Mouse (Mus musculus): ENCODE results near the gene Col15a1. TPM values are rescaled to one million over a fixed set of nuclear protein-coding genes. Genes with fewer than 3 reads are reported as not detected.

The Col15a1 gene
- polyA plus RNA-seq, 1 experiment: 17.2 TPM

DNA sequence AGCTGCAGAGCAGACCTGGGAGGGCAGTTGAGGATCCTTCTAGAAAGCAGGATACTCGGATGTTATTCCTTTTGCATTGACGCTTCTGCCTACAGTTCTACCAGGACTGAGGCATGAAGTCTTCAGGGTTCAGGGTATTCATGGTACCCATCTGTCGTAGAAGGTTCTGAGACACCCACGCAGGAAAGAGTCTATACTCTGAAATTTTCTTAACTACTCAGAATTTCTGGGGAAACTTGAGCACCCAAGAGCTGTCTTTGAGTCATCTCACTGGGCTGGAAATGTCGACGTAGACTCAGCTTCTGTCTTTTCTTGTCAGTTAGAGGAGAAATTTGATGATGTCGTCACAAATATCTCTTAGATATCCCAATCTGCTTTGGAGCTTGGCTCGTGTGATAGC lies 65.8 kb downstream of the Col15a1 start:
- DNase-seq (ENCODE audit: low read depth): no peak
- TF ChIP-seq CTCF (IDR thresholded peaks at IDR 0.05; ENCODE audit: borderline replicate concordance, extremely low read depth, insufficient read depth, insufficient read length): no peak
- TF ChIP-seq POLR2A (IDR thresholded peaks at IDR 0.05; ENCODE audit: borderline replicate concordance, extremely low read depth, insufficient read depth, insufficient read length, poor library complexity, severe bottlenecking): no peak

DNA sequence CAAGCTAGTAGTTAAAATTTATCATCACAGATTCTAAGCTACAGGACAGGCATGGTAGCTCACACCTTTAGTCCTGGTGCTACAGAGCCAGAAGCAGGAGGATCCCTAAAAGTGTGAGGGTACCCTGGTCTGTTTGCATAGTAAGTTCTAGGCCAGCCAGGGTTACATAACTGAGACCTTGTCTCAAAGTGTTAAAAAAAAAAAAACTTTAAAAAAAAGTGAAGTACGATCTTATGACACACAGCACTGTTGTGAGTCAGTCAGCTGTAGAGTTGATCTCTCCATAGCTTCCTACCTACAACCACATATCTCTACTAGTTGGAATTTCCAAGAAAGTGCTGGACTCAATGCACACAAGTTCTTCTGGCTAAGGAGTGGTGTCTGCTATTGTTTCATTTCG lies 67.0 kb downstream of the Col15a1 start:
- DNase-seq (ENCODE audit: low read depth): no peak

GRCm38 (mm10) chr4:47278397-47278796 lies 70.4 kb downstream of the Col15a1 start:
- no peak for DNase-seq (ENCODE audit: low read depth)
- TF ChIP-seq POLR2A (IDR thresholded peaks at IDR 0.05; ENCODE audit: borderline replicate concordance, extremely low read depth, insufficient read depth, insufficient read length, poor library complexity, severe bottlenecking) (no peak), CTCF (IDR thresholded peaks at IDR 0.05; ENCODE audit: borderline replicate concordance, extremely low read depth, insufficient read depth, insufficient read length) (no peak)

More for the DNA sequence above, 67.0 kb downstream of the Col15a1 start:
- TF ChIP-seq CTCF (IDR thresholded peaks at IDR 0.05; ENCODE audit: borderline replicate concordance, extremely low read depth, insufficient read depth, insufficient read length) (no peak), POLR2A (IDR thresholded peaks at IDR 0.05; ENCODE audit: borderline replicate concordance, extremely low read depth, insufficient read depth, insufficient read length, poor library complexity, severe bottlenecking) (no peak)

GRCm38 (mm10) chr4:47279085-47279707 lies 71.2 kb downstream of the Col15a1 start:
- DNase-seq (ENCODE audit: low read depth): peak; percentile 59
- TF ChIP-seq POLR2A (IDR thresholded peaks at IDR 0.05; ENCODE audit: borderline replicate concordance, extremely low read depth, insufficient read depth, insufficient read length, poor library complexity, severe bottlenecking) (no peak), CTCF (IDR thresholded peaks at IDR 0.05; ENCODE audit: borderline replicate concordance, extremely low read depth, insufficient read depth, insufficient read length) (no peak)

DNA sequence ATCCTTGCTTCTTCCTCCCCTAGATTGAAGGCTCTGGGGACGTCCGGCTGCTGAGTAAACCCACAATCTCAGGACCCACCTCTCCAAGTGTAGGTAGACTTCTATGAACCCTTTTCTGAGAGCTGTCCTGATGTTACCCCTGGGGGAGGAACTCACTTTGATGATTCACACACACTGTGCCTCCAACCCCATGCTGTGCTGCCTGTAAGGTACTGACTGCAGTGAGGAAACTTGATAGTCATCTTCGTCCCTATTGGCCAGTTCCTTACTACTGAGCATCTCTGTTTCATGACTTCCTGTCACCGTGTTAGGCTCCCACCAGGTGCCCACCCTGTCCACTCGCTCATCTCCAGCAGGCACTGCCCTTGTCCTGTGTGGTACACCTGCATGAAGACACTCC lies 72.2 kb downstream of the Col15a1 start:
- TF ChIP-seq CTCF (IDR thresholded peaks at IDR 0.05; ENCODE audit: borderline replicate concordance, extremely low read depth, insufficient read depth, insufficient read length) (no peak), POLR2A (IDR thresholded peaks at IDR 0.05; ENCODE audit: borderline replicate concordance, extremely low read depth, insufficient read depth, insufficient read length, poor library complexity, severe bottlenecking) (no peak)

DNA sequence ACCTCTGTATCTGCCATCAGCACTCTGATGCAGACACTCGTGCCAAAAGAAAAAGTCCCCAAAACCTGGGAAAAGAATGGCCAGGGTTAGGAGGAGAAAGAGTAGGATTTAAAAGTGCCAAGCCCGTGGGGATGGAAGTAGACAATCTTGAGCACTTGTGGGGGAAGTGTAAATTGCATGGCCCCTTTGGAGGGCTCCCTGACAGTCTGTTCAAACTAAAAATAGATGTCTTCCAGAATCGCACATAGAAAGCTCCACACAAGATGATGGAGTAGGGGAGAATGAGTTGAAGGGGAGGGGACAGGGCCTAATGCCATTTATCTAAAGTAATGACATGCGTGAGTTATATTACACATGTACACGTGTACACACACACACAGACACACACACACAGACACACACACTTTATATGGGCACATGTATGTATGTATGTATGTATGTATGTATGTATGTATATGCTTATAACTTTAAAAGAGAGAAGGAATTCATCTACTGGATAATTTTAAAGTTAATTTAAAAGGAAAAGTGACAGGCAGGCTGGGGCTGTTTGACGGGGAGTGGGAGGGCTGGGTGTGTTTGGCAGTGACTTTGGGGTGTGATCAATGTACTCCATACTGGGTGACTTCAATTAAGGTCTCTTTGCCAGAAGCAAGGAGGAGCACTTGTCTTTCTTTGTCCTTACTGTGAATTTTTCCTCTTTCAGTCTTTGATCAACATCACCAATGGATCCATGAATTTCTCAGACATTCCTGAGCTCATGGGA lies 74.1 kb downstream of the Col15a1 start:
- TF ChIP-seq CTCF (IDR thresholded peaks at IDR 0.05; ENCODE audit: borderline replicate concordance, extremely low read depth, insufficient read depth, insufficient read length): no peak
- TF ChIP-seq POLR2A (IDR thresholded peaks at IDR 0.05; ENCODE audit: borderline replicate concordance, extremely low read depth, insufficient read depth, insufficient read length, poor library complexity, severe bottlenecking): no peak
- DNase-seq (ENCODE audit: low read depth): peak; percentile 42

More for the DNA sequence above, 72.2 kb downstream of the Col15a1 start:
- no peak for DNase-seq (ENCODE audit: low read depth)

DNA sequence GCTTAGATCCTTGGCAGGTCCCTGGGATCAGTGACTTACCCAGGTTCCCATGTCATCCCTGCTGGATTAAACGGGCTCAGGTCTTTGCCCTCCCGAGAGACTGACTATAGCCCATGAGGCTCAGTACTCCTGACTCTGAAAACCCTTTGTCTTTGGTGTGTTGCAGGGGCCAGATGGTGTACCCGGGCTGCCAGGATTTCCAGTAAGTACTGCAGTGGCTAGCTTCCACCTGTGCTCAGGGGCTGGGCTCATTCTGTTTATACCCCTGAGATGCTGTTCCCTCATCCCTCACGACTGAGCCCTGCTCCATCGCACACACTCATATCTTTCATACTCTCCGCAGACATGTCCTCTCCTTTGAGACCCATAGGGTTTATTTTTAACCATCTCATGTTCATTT lies 76.3 kb downstream of the Col15a1 start:
- no peak for TF ChIP-seq POLR2A (IDR thresholded peaks at IDR 0.05; ENCODE audit: borderline replicate concordance, extremely low read depth, insufficient read depth, insufficient read length, poor library complexity, severe bottlenecking)
- no peak for TF ChIP-seq CTCF (IDR thresholded peaks at IDR 0.05; ENCODE audit: borderline replicate concordance, extremely low read depth, insufficient read depth, insufficient read length)
- DNase-seq (ENCODE audit: low read depth): peak; percentile 52

GRCm38 (mm10) chr4:47284874-47285273 lies 76.9 kb downstream of the Col15a1 start:
- TF ChIP-seq POLR2A (IDR thresholded peaks at IDR 0.05; ENCODE audit: borderline replicate concordance, extremely low read depth, insufficient read depth, insufficient read length, poor library complexity, severe bottlenecking): no peak
- TF ChIP-seq CTCF (IDR thresholded peaks at IDR 0.05; ENCODE audit: borderline replicate concordance, extremely low read depth, insufficient read depth, insufficient read length): no peak
- DNase-seq (ENCODE audit: low read depth): peak; percentile 15

GRCm38 (mm10) chr4:47286599-47287147 lies 78.7 kb downstream of the Col15a1 start:
- no peak for TF ChIP-seq CTCF (IDR thresholded peaks at IDR 0.05; ENCODE audit: borderline replicate concordance, extremely low read depth, insufficient read depth, insufficient read length)
- no peak for TF ChIP-seq POLR2A (IDR thresholded peaks at IDR 0.05; ENCODE audit: borderline replicate concordance, extremely low read depth, insufficient read depth, insufficient read length, poor library complexity, severe bottlenecking)
- DNase-seq (ENCODE audit: low read depth): no peak

DNA sequence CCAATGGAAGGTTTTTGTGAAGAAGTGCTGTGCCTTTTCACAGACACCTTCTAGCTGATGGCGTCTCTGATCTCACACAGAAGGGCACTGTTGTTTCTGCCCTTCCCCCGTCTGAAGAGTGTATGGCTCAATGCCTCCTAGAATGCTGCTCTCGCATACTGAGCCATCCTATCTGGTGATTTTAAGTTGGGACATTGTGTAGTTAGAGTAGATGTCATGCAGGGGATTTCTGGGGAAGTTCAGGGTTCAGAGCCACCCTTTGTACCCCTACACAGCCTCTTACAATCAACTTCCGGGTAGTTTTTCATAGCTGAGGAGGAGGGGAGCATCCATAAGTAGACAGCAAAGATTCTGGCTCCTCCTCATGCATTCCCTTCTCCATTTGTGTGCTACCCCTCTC lies 79.5 kb downstream of the Col15a1 start:
- TF ChIP-seq POLR2A (IDR thresholded peaks at IDR 0.05; ENCODE audit: borderline replicate concordance, extremely low read depth, insufficient read depth, insufficient read length, poor library complexity, severe bottlenecking): no peak
- TF ChIP-seq CTCF (IDR thresholded peaks at IDR 0.05; ENCODE audit: borderline replicate concordance, extremely low read depth, insufficient read depth, insufficient read length): no peak
- no peak for DNase-seq (ENCODE audit: low read depth)

GRCm38 (mm10) chr4:47288306-47288705 lies 80.3 kb downstream of the Col15a1 start:
- no peak for TF ChIP-seq POLR2A (IDR thresholded peaks at IDR 0.05; ENCODE audit: borderline replicate concordance, extremely low read depth, insufficient read depth, insufficient read length, poor library complexity, severe bottlenecking)
- no peak for TF ChIP-seq CTCF (IDR thresholded peaks at IDR 0.05; ENCODE audit: borderline replicate concordance, extremely low read depth, insufficient read depth, insufficient read length)
- peak; percentile 40 for DNase-seq (ENCODE audit: low read depth)
